Mouse (Mus musculus): ENCODE measurements around the gene Rnf182. TPM values are rescaled to one million over a fixed set of nuclear protein-coding genes. Genes with fewer than 3 reads are reported as not detected.

The Rnf182 gene
- polyA plus RNA-seq, 1 experiment from 2014 or later, result 47.8 TPM

GRCm38 (mm10) chr13:43666920-43667319 lies 51.4 kb downstream of the Rnf182 start:
- Histone ChIP-seq H3K4me3 (no peak overlapping the region), H3K4me2 (replicated peaks) (no peak overlapping the region), H3K9me3 (no peaks in the 10 kb centered on the region), H3K27ac (replicated peaks) (no peak overlapping the region), H3K27me3 (no peaks in the 10 kb centered on the region), H3K9ac (replicated peaks) (no peak overlapping the region), H3K4me1 (peaks cover 13% of the 10 kb centered on the region), H3K36me3 (peaks cover 8% of the 10 kb centered on the region)
- no peak for ATAC-seq (replicated peaks)
- 72% methylated on average over 6 of the region's 6 CpGs for WGBS

- Histone ChIP-seq H3K4me1 (0 out of 2 replicates have a peak, but pooled peaks cover 5% of the 10 kb centered on the region), H3K4me3 (no peak overlapping the region), H3K9me3 (no peaks in the 10 kb centered on the region), H3K27me3 (no peaks in the 10 kb centered on the region), H3K9ac (replicated peaks) (no peak overlapping the region), H3K4me2 (replicated peaks) (no peak overlapping the region), H3K27ac (replicated peaks) (no peak overlapping the region), H3K36me3 (no peaks in the 10 kb centered on the region)
- ATAC-seq (replicated peaks), result peak; percentile 35; the same call in 1 of the 2 replicates
- WGBS, result 62% methylated on average over 8 of the region's 8 CpGs
Observed at GRCm38 (mm10) chr13:43677159-43677882, 61.8 kb downstream of the Rnf182 start.

GRCm38 (mm10) chr13:43677883-43678244 lies 62.4 kb downstream of the Rnf182 start:
- no peaks in the 10 kb centered on the region for H3K36me3 ChIP-seq
- no peak overlapping the region for H3K4me2 ChIP-seq (replicated peaks)
- H3K9me3 ChIP-seq, result no peaks in the 10 kb centered on the region
- no peak overlapping the region for H3K27ac ChIP-seq (replicated peaks)
- H3K4me1 ChIP-seq, result 0 out of 2 replicates have a peak, but pooled peaks cover 5% of the 10 kb centered on the region
- no peak overlapping the region for H3K4me3 ChIP-seq
- ATAC-seq (replicated peaks), result no peak
- 86% methylated on average over 5 of the region's 5 CpGs for WGBS
- H3K9ac ChIP-seq (replicated peaks), result no peak overlapping the region
- H3K27me3 ChIP-seq, result no peaks in the 10 kb centered on the region

GRCm38 (mm10) chr13:43684499-43684994 lies 69.0 kb downstream of the Rnf182 start:
- no peak overlapping the region for H3K9ac ChIP-seq (replicated peaks)
- H3K27ac ChIP-seq (replicated peaks), result peak overlapping the region; percentile 7; the same call in 1 of the 2 replicates
- no peaks in the 10 kb centered on the region for H3K9me3 ChIP-seq
- 47% methylated on average over 8 of the region's 8 CpGs for WGBS
- H3K36me3 ChIP-seq, result no peaks in the 10 kb centered on the region
- no peaks in the 10 kb centered on the region for H3K27me3 ChIP-seq
- no peak overlapping the region for H3K4me3 ChIP-seq
- peaks cover 6% of the 10 kb centered on the region; the same call in 1 of the 2 replicates for H3K4me1 ChIP-seq
- ATAC-seq (replicated peaks), result peak; percentile 68; the same call in 1 of the 2 replicates
- H3K4me2 ChIP-seq (replicated peaks), result no peak overlapping the region

- Histone ChIP-seq H3K9me3 (no peaks in the 10 kb centered on the region), H3K36me3 (no peaks in the 10 kb centered on the region), H3K27me3 (no peaks in the 10 kb centered on the region), H3K27ac (replicated peaks) (no peak overlapping the region), H3K9ac (replicated peaks) (no peak overlapping the region), H3K4me1 (peaks cover 13% of the 10 kb centered on the region), H3K4me3 (no peak overlapping the region), H3K4me2 (replicated peaks) (no peak overlapping the region)
- ATAC-seq (replicated peaks), result no peak
- WGBS, result 91% methylated on average over 10 of the region's 10 CpGs
Observed at GRCm38 (mm10) chr13:43688065-43688464, 72.6 kb downstream of the Rnf182 start.

- H3K4me3 ChIP-seq, result no peak overlapping the region
- H3K27ac ChIP-seq (replicated peaks), result no peak overlapping the region
- no peak overlapping the region for H3K4me2 ChIP-seq (replicated peaks)
- no peaks in the 10 kb centered on the region for H3K36me3 ChIP-seq
- no peaks in the 10 kb centered on the region for H3K9me3 ChIP-seq
- peaks cover 7% of the 10 kb centered on the region; the same call in 1 of the 2 replicates for H3K4me1 ChIP-seq
- no peak for ATAC-seq (replicated peaks)
- no peak overlapping the region for H3K9ac ChIP-seq (replicated peaks)
- no peaks in the 10 kb centered on the region for H3K27me3 ChIP-seq
- WGBS, result 71% methylated on average over 3 of the region's 3 CpGs
Observed at GRCm38 (mm10) chr13:43691755-43692154, 76.2 kb downstream of the Rnf182 start.

- Histone ChIP-seq H3K9ac (replicated peaks) (no peak overlapping the region), H3K36me3 (no peaks in the 10 kb centered on the region), H3K4me3 (no peak overlapping the region), H3K9me3 (no peaks in the 10 kb centered on the region), H3K27me3 (no peaks in the 10 kb centered on the region), H3K27ac (replicated peaks) (no peak overlapping the region), H3K4me1 (peaks cover 7% of the 10 kb centered on the region; the same call in 1 of the 2 replicates), H3K4me2 (replicated peaks) (no peak overlapping the region)
- ATAC-seq (replicated peaks), result no peak
Observed at GRCm38 (mm10) chr13:43695521-43695920, 80.0 kb downstream of the Rnf182 start.

- peaks cover 4% of the 10 kb centered on the region; the same call in 1 of the 2 replicates for H3K4me1 ChIP-seq
- no peaks in the 10 kb centered on the region for H3K27me3 ChIP-seq
- no peak overlapping the region for H3K9ac ChIP-seq (replicated peaks)
- no peak overlapping the region for H3K27ac ChIP-seq (replicated peaks)
- H3K36me3 ChIP-seq, result no peaks in the 10 kb centered on the region
- H3K4me2 ChIP-seq (replicated peaks), result no peak overlapping the region
- H3K4me3 ChIP-seq, result no peak overlapping the region
- H3K9me3 ChIP-seq, result no peaks in the 10 kb centered on the region
- WGBS, result 87% methylated on average over 7 of the region's 7 CpGs
- no peak for ATAC-seq (replicated peaks)
Observed at GRCm38 (mm10) chr13:43696011-43696410, 80.5 kb downstream of the Rnf182 start.

GRCm38 (mm10) chr13:43698506-43698905 lies 83.0 kb downstream of the Rnf182 start:
- no peak overlapping the region for H3K9ac ChIP-seq (replicated peaks)
- no peaks in the 10 kb centered on the region for H3K9me3 ChIP-seq
- 90% methylated on average over 7 of the region's 7 CpGs for WGBS
- H3K4me3 ChIP-seq, result no peak overlapping the region
- H3K27ac ChIP-seq (replicated peaks), result no peak overlapping the region
- no peaks in the 10 kb centered on the region for H3K36me3 ChIP-seq
- no peaks in the 10 kb centered on the region for H3K27me3 ChIP-seq
- H3K4me1 ChIP-seq, result no peaks in the 10 kb centered on the region
- no peak overlapping the region for H3K4me2 ChIP-seq (replicated peaks)
- no peak for ATAC-seq (replicated peaks)

GRCm38 (mm10) chr13:43703471-43703870 lies 88.0 kb downstream of the Rnf182 start:
- WGBS, result 21% methylated on average over 7 of the region's 7 CpGs
- H3K36me3 ChIP-seq, result no peaks in the 10 kb centered on the region
- H3K4me3 ChIP-seq, result no peak overlapping the region
- H3K27ac ChIP-seq (replicated peaks), result no peak overlapping the region
- no peaks in the 10 kb centered on the region for H3K27me3 ChIP-seq
- no peak overlapping the region for H3K9ac ChIP-seq (replicated peaks)
- peaks cover 2% of the 10 kb centered on the region; the same call in 1 of the 2 replicates for H3K4me1 ChIP-seq
- H3K4me2 ChIP-seq (replicated peaks), result no peak overlapping the region
- no peak for ATAC-seq (replicated peaks)
- no peaks in the 10 kb centered on the region for H3K9me3 ChIP-seq

GRCm38 (mm10) chr13:43704533-43705116 lies 89.1 kb downstream of the Rnf182 start:
- Histone ChIP-seq H3K4me1 (peaks cover 2% of the 10 kb centered on the region; the same call in 1 of the 2 replicates), H3K4me3 (no peak overlapping the region), H3K36me3 (no peaks in the 10 kb centered on the region), H3K27ac (replicated peaks) (no peak overlapping the region), H3K4me2 (replicated peaks) (no peak overlapping the region), H3K9ac (replicated peaks) (no peak overlapping the region), H3K27me3 (no peaks in the 10 kb centered on the region), H3K9me3 (no peaks in the 10 kb centered on the region)
- ATAC-seq (replicated peaks), result no peak
- 64% methylated on average over 7 of the region's 7 CpGs for WGBS

GRCm38 (mm10) chr13:43706387-43706786 lies 90.9 kb downstream of the Rnf182 start:
- H3K4me2 ChIP-seq (replicated peaks), result no peak overlapping the region
- 64% methylated on average over 4 of the region's 4 CpGs for WGBS
- peak overlapping the region; percentile 83 for H3K27ac ChIP-seq (replicated peaks)
- no peaks in the 10 kb centered on the region for H3K9me3 ChIP-seq
- no peak overlapping the region for H3K4me3 ChIP-seq
- no peaks in the 10 kb centered on the region for H3K27me3 ChIP-seq
- H3K36me3 ChIP-seq, result no peaks in the 10 kb centered on the region
- peaks cover 2% of the 10 kb centered on the region; the same call in 1 of the 2 replicates for H3K4me1 ChIP-seq
- no peak overlapping the region for H3K9ac ChIP-seq (replicated peaks)
- peak; percentile 73 for ATAC-seq (replicated peaks)
